Mouse (Mus musculus): ENCODE measurements around the gene Smyd1.

DNA sequence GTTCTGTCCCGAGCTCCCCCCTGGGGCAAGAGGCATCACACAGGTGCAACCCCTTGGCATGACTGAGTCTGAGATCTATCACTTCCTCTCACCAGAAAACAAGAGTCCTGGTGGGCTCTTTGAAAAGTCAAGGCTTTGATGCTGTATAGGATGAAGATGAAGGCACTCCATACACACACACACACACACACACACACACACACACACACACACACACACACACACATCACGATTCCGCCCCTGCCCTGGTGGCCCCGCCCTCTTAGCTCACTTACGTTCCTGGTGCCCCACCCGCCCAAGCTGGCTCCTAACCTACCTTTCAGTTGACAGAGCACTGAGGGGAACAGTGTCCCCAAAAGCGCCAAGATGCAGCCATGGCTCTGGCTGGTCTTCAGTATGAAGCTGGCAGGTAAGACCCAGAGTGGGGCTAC lies 473 bp upstream of the Smyd1 start, which contains the start of gene Cd8b1:
- TF ChIP-seq POLR2A (IDR thresholded peaks at IDR 0.05; ENCODE audit: insufficient read depth, low read depth, low read length) (no peak), CTCF (IDR thresholded peaks at IDR 0.05; ENCODE audit: insufficient read depth, low read depth, low read length) (no peak)
